Mouse (Mus musculus): ENCODE data around the gene Acad12.

GRCm38 (mm10) chr5:121606151-121606550 lies 12.6 kb downstream of the Acad12 start:
- TF ChIP-seq CTCF (IDR thresholded peaks at IDR 0.05; ENCODE audit: low read depth) (peak; percentile 94), EP300 (optimal IDR thresholded peaks at IDR 0.05) (no peak)
